Mouse (Mus musculus) liver, embryonic 14.5 days (tissue): ENCODE measurements around the gene Birc5. TPM values are rescaled to one million over a fixed set of nuclear protein-coding genes. Genes with fewer than 3 reads are reported as not detected.

Experiments used
- ATAC-seq: fragments of 200-750 bp; cut with Nextera tagmentation; 2 replicates; pipeline ENCODE4 v1.8.0; 2017; ENCODE audit warnings: moderate number of reproducible peaks, mild to moderate bottlenecking, moderate library complexity; ENCODE audit not compliant: insufficient read depth
- DNase-seq, 3 experiments: peaks; one replicate each; pipeline ENCODE4 v3.0.0-alpha.2; 2012 to 2013; ENCODE audit warnings: low read depth in 3 of 3, low spot score in 3 of 3
- H3K27ac ChIP-seq: fragments of 300-500 bp; sonication (generic); 2 replicates; pipeline ENCODE4 v1.5.1; 2014; ENCODE audit warnings: moderate library complexity, mild to moderate bottlenecking, control low read depth, inconsistent platforms
- H3K27me3 ChIP-seq: fragments of 300-500 bp; sonication (generic); 2 replicates; pipeline ENCODE4 v1.6.1; 2014; ENCODE audit warnings: mild to moderate bottlenecking, low read length, moderate library complexity; ENCODE audit not compliant: control insufficient read depth, insufficient read depth
- H3K36me3 ChIP-seq: fragments of 300-500 bp; sonication (generic); replicated peaks from 2 replicates; pipeline ENCODE4 v1.6.1; 2014; ENCODE audit warnings: low read depth; ENCODE audit not compliant: control insufficient read depth, insufficient read depth
- H3K4me1 ChIP-seq, 2 experiments: fragments of 200-500 bp in 1 of 2; fragments of 300-500 bp in 1 of 2; sonication (generic) in 1 of 2; replicated peaks; 2 replicates each; pipeline ENCODE4 v1.6.1; 2012 to 2014; ENCODE audit warnings: antibody characterized with exemption in 1 of 2, inconsistent platforms in 1 of 2, low read length in 1 of 2; ENCODE audit not compliant: control insufficient read depth in 2 of 2, insufficient read depth in 2 of 2
- H3K4me2 ChIP-seq: fragments of 300-500 bp; sonication (generic); 2 replicates; pipeline ENCODE4 v1.6.1; 2014; ENCODE audit warnings: low read depth, mild to moderate bottlenecking, control low read depth, moderate library complexity
- H3K4me3 ChIP-seq, 2 experiments: fragments of 200-500 bp in 1 of 2; fragments of 300-500 bp in 1 of 2; sonication (generic) in 1 of 2; 2 replicates each; pipeline ENCODE4 v1.5.1; 2012 to 2014; ENCODE audit warnings: low read depth in 2 of 2, low read length in 2 of 2, mild to moderate bottlenecking in 2 of 2, control low read depth in 1 of 2, inconsistent platforms in 1 of 2, moderate library complexity in 1 of 2; ENCODE audit not compliant: insufficient read depth in 1 of 2
- H3K9ac ChIP-seq: fragments of 300-500 bp; sonication (generic); replicated peaks from 2 replicates; pipeline ENCODE4 v1.6.1; 2014; ENCODE audit warnings: mild to moderate bottlenecking, control low read depth, moderate library complexity
- H3K9me3 ChIP-seq: fragments of 300-500 bp; sonication (generic); 2 replicates; pipeline ENCODE4 v1.6.1; 2016; ENCODE audit warnings: low read length, mixed read lengths; ENCODE audit not compliant: control insufficient read depth
- CTCF ChIP-seq: IDR thresholded peaks from 2 replicates; pipeline ENCODE4 v1.5.1; 2016; ENCODE audit warnings: antibody characterized with exemption, low read depth, control low read depth
- EP300 ChIP-seq: IDR thresholded peaks from 2 replicates; pipeline ENCODE4 v1.6.1; 2016; ENCODE audit warnings: antibody characterized with exemption, low read depth
- WGBS: fragments of 180-500 bp; shearing (Covaris S2); extraction: QIAGEN DNeasy Blood & Tissue Kit; methylation state at CpG from one replicate; pipeline ENCODE4 v1.1.7; 2014; ENCODE audit not compliant: insufficient replicate concordance; 5-methylcytosine and 5-hydroxymethylcytosine counted together
- polyA plus RNA-seq, 2 experiments: library from polyadenylated mRNA; depleted of rRNA in 1 of 2; stranded (reverse) in 1 of 2; unstranded in 1 of 2; fragments of >200 nt; fragmentation: Nextera tagmentation in 1 of 2; extraction: Ambion mirVana in 1 of 2; gene quantifications; 2 replicates each; pipeline versions ENCODE4 v1.2.1 to v1.2.3; 2012 to 2014

Gene Birc5
- polyA plus RNA-seq, 2 experiments: 181 to 373 TPM

DNA sequence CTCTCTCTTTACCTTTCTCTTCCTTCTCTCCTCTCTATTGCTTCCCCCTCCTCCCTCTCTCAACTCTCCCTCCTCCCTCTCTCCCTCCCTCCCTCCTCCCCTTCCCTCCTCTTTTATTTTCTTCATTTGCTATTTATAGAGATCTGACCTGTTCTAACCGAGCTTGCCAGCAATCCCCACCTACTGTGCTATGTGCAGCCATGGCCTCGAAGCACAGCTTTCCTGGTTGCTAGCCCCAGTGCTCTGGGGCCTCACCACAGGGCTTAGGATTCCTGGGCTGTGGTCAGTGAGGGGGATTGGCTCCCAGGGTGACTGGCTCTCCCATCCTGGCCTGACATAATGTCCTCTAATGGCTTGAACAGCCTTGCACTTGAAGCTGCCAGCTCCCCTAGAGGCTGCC is 47.5 kb downstream of the Birc5 start:
- 40% methylated on average over 2 of the region's 2 CpGs for WGBS

GRCm38 (mm10) chr11:117902282-117902681 is 53.2 kb downstream of the Birc5 start:
- no peaks in the 10 kb centered on the region for H3K36me3 ChIP-seq
- H3K9ac ChIP-seq: no peak overlapping the region
- no peak overlapping the region for H3K4me3 ChIP-seq
- WGBS: 52% methylated on average over 2 of the region's 2 CpGs
- TF ChIP-seq EP300 (no peak), CTCF (no peak)
- no peak overlapping the region for H3K27ac ChIP-seq
- DNase-seq (no peak), ATAC-seq (no peak)
- H3K27me3 ChIP-seq: no peaks in the 10 kb centered on the region
- no peaks in the 10 kb centered on the region for H3K9me3 ChIP-seq
- H3K4me2 ChIP-seq: no peak overlapping the region
- H3K4me1 ChIP-seq: no peaks in the 10 kb centered on the region

More for the DNA sequence above, 47.5 kb downstream of the Birc5 start:
- H3K4me3 ChIP-seq: no peak overlapping the region
- ATAC-seq: no peak
- H3K4me2 ChIP-seq: no peak overlapping the region
- H3K27me3 ChIP-seq: no peaks in the 10 kb centered on the region
- no peak overlapping the region for H3K9ac ChIP-seq
- no peak for DNase-seq
- H3K4me1 ChIP-seq: no peaks in the 10 kb centered on the region
- no peak for TF ChIP-seq EP300
- TF ChIP-seq CTCF: no peak
- no peak overlapping the region for H3K27ac ChIP-seq
- no peaks in the 10 kb centered on the region for H3K9me3 ChIP-seq
- H3K36me3 ChIP-seq: no peaks in the 10 kb centered on the region

DNA sequence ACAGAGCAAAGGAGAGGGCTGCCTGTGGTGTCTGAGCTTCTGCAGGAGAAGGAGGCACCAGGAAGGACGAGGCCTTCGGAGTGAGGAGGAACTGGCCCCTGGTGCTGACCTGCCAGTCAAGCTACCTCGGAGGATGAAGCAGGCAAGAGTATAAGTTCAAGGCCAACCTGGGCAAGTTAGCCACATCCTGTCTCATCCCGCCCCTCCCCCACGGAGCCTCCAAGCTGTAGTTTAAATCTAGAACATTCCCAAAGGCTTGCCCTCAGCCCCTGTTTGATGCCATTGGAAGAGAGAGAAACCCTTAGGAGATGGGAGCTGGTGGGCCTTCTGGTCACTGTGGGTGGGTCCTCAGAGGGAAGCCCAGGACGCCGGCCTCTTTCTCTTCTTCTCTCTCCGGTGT is 55.4 kb downstream of the Birc5 start:
- Histone ChIP-seq H3K4me1 (no peaks in the 10 kb centered on the region), H3K9me3 (no peaks in the 10 kb centered on the region), H3K9ac (no peak overlapping the region), H3K4me2 (no peak overlapping the region), H3K27ac (no peak overlapping the region), H3K4me3 (no peak overlapping the region), H3K36me3 (no peaks in the 10 kb centered on the region), H3K27me3 (no peaks in the 10 kb centered on the region)
- DNase-seq (no peak), ATAC-seq (no peak)
- TF ChIP-seq CTCF: no peak
- no peak for TF ChIP-seq EP300
- 57% methylated on average over 8 of the region's 8 CpGs for WGBS

Other genes with a start within 250 kb of the Birc5 start
- 3.4 and 3.7 TPM in 2 replicates for gene Tnrc6c, start 195.0 kb upstream of the Birc5 start, polyA plus RNA-seq (2012; rRNA removed)
- 2.4 and 2.6 TPM in 2 replicates for gene Tnrc6c, start 195.0 kb upstream of the Birc5 start, polyA plus RNA-seq (2014; fragmentation: Nextera tagmentation; extraction: Ambion mirVana)
- 28.1 and 29.8 TPM in 2 replicates for gene Tmc8, start 67.2 kb upstream of the Birc5 start, polyA plus RNA-seq (2012; rRNA removed)
- 9.9 and 13.1 TPM in 2 replicates for gene Tmc8, start 67.2 kb upstream of the Birc5 start, polyA plus RNA-seq (2014; fragmentation: Nextera tagmentation; extraction: Ambion mirVana)
- 32.1 and 51.8 TPM in 2 replicates for gene Tmc6, start 67.1 kb upstream of the Birc5 start, polyA plus RNA-seq (2012; rRNA removed)
- gene Tmc6, start 67.1 kb upstream of the Birc5 start, polyA plus RNA-seq (2014; fragmentation: Nextera tagmentation; extraction: Ambion mirVana): 40.5 and 44.1 TPM in 2 replicates
- gene 6030468B19Rik, start 51.6 kb upstream of the Birc5 start, polyA plus RNA-seq (2012; rRNA removed): 104 and 133 TPM in 2 replicates
- 67.1 and 78.0 TPM in 2 replicates for gene 6030468B19Rik, start 51.6 kb upstream of the Birc5 start, polyA plus RNA-seq (2014; fragmentation: Nextera tagmentation; extraction: Ambion mirVana)
- 0.03 and 0.08 TPM in 2 replicates for gene Gm20708, start 39.6 kb upstream of the Birc5 start, polyA plus RNA-seq (2012; rRNA removed)
- gene Gm20708, start 39.6 kb upstream of the Birc5 start, polyA plus RNA-seq (2014; fragmentation: Nextera tagmentation; extraction: Ambion mirVana): 0.10 and 0.28 TPM in 2 replicates
- gene Syngr2, start 39.6 kb upstream of the Birc5 start, polyA plus RNA-seq (2012; rRNA removed): 36.5 and 48.8 TPM in 2 replicates
- gene Syngr2, start 39.6 kb upstream of the Birc5 start, polyA plus RNA-seq (2014; fragmentation: Nextera tagmentation; extraction: Ambion mirVana): 48.6 and 50.4 TPM in 2 replicates
- gene Afmid, start 23.3 kb upstream of the Birc5 start, polyA plus RNA-seq (2012; rRNA removed): 7.1 and 7.6 TPM in 2 replicates
- 7.5 and 9.8 TPM in 2 replicates for gene Afmid, start 23.3 kb upstream of the Birc5 start, polyA plus RNA-seq (2014; fragmentation: Nextera tagmentation; extraction: Ambion mirVana)
- 122 and 136 TPM in 2 replicates for gene Tk1, start 23.2 kb upstream of the Birc5 start, polyA plus RNA-seq (2012; rRNA removed)
- 135 and 144 TPM in 2 replicates for gene Tk1, start 23.2 kb upstream of the Birc5 start, polyA plus RNA-seq (2014; fragmentation: Nextera tagmentation; extraction: Ambion mirVana)
- 0.02 TPM in 1 of 2 replicates, not detected in the other for gene Tmem235, start 11.5 kb downstream of the Birc5 start, polyA plus RNA-seq (2012; rRNA removed)
- gene Tmem235, start 11.5 kb downstream of the Birc5 start, polyA plus RNA-seq (2014; fragmentation: Nextera tagmentation; extraction: Ambion mirVana): not detected in 2 replicates
- gene Tha1, start 24.2 kb downstream of the Birc5 start, polyA plus RNA-seq (2012; rRNA removed): 1.4 TPM in 2 replicates
- 0.83 and 1.6 TPM in 2 replicates for gene Tha1, start 24.2 kb downstream of the Birc5 start, polyA plus RNA-seq (2014; fragmentation: Nextera tagmentation; extraction: Ambion mirVana)
- 6.5 and 7.0 TPM in 2 replicates for gene Socs3, start 120.8 kb downstream of the Birc5 start, polyA plus RNA-seq (2012; rRNA removed)
- 2.2 and 2.7 TPM in 2 replicates for gene Socs3, start 120.8 kb downstream of the Birc5 start, polyA plus RNA-seq (2014; fragmentation: Nextera tagmentation; extraction: Ambion mirVana)
- 11.9 and 12.9 TPM in 2 replicates for gene Pgs1, start 137.0 kb downstream of the Birc5 start, polyA plus RNA-seq (2012; rRNA removed)
- 11.2 and 12.1 TPM in 2 replicates for gene Pgs1, start 137.0 kb downstream of the Birc5 start, polyA plus RNA-seq (2014; fragmentation: Nextera tagmentation; extraction: Ambion mirVana)